Mouse (Mus musculus): ENCODE results near the gene Pogz.
"Not testable (repeated sequence)": the region's sequence is repeated elsewhere in the genome, so short reads cannot be mapped to it uniquely, and the experiment has no call there.

GRCm38 (mm10) chr3:94904759-94905158 is 67.4 kb downstream of the Pogz start:
- not testable (repeated sequence) for TF ChIP-seq CTCF (IDR thresholded peaks at IDR 0.05; ENCODE audit: borderline replicate concordance, control insufficient read depth, extremely low read depth, insufficient read depth, low read length, poor library complexity); POLR2A (IDR thresholded peaks at IDR 0.05; ENCODE audit: control insufficient read depth, extremely low read depth, insufficient read depth, low read length, poor library complexity)
